Mouse (Mus musculus): ENCODE data around the gene Gm20696.
A peak's percentile ranks its signal among the peaks of the same experiment; 100 is the strongest.

Gene Gm20696

DNA sequence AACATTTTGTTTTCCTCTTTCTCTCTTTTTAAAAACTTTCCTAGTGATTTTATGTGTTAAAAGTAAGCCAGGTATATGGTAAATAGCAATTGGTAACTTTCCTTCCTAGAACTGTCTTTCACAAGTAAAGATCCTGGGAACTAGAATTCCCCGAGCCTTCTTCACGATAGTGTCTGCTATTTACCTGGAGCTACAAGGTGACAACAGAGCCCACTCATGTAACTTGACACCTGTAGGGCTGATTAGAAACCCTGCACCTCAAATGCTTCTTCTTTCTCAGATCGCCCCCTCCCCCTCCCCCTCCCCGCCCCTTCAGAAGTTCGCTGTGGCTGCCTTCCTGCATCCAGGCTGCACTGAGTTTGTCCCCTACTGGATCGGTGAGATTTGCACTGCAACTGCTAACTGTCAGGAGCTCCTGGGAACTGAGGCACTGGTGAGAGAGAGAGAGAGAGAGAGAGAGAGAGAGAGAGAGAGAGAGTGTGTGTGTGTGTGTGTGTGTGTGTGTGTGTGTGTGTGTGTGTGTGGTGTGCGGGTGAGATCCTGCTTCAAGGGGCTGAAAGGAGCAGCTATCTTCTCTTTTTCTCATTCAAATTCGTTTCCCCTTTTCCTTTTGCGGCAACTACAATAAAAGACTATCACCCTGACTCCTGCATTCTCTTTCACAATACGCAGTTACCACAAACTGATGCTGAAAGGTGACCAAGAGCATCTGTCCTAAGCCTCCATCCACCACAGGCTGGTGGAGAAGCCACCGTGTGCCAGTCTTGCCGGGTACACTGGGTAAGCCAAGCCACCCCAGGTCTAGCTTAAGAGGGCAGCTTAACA, 403.3 kb downstream of the Gm20696 start:
- DNase-seq (ENCODE audit: low spot score in 2 of 2) = no peak

- DNase-seq (ENCODE audit: low spot score in 2 of 2) = no peak
Observed at GRCm38 (mm10) chr6:99261737-99262130, 404.9 kb downstream of the Gm20696 start.

DNA sequence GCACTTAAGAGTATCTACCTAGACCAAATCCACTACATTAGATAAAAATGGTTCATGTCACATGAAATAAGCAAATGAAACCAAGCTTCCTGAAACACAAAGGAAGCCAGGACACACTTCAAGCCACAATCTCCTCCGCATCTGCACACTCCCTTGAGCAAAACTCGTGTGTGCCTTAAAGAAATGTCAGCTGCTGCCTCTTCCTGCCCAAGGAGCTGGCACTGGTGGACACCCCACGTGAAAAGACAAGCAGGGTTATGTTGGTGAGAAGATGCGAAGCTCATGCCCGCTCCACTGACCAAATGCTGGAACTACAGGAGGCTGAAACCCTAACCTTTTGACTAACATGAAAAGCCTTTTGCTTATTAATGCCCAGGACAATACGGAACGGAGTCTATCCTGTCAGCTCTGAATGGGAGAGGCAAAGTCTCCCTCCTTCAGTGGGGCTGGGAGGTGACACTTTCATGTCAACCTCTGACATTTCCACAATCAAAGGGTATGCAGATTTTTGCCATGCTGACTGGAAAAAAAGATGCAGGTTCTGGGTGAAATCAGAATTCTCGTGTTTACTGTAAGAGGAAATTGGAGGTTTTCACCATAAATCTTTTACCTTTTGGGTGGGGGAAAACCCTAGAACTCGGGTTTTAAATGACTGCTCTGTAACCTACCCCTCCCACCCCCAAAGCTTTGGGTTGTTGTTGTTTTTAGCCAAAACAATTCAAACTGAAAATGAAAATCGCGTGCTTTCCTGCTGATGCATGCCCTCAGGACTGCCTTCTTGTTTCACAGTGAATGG, 405.5 kb downstream of the Gm20696 start:
- DNase-seq (ENCODE audit: low spot score in 2 of 2) = no peak

GRCm38 (mm10) chr6:99258346-99258745, 408.3 kb downstream of the Gm20696 start:
- no peak for DNase-seq (ENCODE audit: low spot score in 2 of 2)

- DNase-seq (ENCODE audit: low spot score in 2 of 2) = no peak
Observed at GRCm38 (mm10) chr6:99257676-99258075, 408.9 kb downstream of the Gm20696 start.

GRCm38 (mm10) chr6:99253331-99253730, 413.3 kb downstream of the Gm20696 start:
- DNase-seq (ENCODE audit: low spot score in 2 of 2) = no peak

GRCm38 (mm10) chr6:99252816-99253215, 413.8 kb downstream of the Gm20696 start:
- DNase-seq (ENCODE audit: low spot score in 2 of 2) = no peak

GRCm38 (mm10) chr6:99251924-99252323, 414.7 kb downstream of the Gm20696 start:
- DNase-seq (ENCODE audit: low spot score in 2 of 2) = no peak

DNA sequence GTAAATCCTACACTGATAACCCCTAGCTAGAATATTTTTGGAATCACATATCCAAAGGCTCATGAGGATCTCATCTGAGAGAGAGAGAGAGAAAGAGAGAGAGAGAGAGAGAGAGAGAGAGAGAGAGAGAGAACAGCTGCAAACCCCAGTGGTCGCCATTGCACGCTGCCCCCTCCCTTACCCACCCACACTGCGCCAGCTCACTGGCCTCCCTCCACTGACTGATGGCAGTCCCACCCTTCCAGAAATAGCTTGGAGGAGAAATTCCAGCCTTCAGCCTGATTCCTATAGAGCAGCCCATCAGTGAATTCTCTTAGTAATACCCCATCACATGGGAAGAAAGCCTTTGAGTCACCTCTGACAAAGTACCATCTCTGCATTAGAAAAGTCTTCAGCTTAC, 415.4 kb downstream of the Gm20696 start:
- DNase-seq (ENCODE audit: low spot score in 2 of 2) = no peak

DNA sequence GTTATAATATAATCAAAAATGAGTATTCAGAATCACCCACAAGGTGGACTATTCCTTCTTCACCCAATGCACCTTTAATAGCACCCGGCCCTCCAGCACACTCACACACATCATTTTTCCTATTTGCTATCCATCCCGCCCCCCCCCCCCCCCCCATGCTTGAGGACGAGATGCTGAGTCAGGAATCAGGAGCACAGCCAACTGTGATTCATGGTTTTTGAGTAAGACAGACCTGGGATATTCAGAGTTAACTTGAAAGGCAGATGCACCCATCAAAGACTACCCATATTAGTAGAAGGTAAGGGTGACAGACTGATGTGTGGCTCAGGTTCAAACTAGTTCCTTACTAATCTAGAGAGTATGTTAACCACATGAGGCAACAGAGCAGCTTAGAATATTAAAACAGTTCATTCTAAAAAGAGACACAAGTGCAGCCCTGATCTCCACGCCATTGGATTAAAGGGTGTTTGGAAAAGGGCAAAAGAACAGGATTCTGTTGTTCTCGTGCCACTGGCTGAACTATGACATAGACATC, 417.0 kb downstream of the Gm20696 start:
- no peak for DNase-seq (ENCODE audit: low spot score in 2 of 2)

DNA sequence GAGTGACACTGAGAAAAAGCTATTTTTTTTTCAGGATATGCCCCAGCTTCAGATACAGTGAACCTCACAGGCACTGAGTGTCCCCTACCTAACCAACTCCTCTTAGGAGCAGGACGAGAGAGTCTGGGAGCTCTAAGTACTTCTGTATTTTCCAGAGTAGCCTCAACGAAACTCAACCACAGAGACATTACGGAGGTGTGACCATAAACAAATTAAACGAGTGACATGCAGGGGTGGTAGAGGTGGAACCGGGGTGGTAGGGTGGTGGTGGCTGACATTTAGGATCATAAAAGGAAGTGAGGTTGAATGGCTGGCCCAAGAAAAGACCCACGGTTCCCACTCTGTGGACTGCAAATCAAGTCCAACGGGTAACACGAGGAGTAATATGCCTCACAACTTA, 418.2 kb downstream of the Gm20696 start:
- DNase-seq (ENCODE audit: low spot score in 2 of 2) = no peak

GRCm38 (mm10) chr6:99241625-99242395, 424.8 kb downstream of the Gm20696 start:
- DNase-seq (ENCODE audit: low spot score in 2 of 2) = no peak

DNA sequence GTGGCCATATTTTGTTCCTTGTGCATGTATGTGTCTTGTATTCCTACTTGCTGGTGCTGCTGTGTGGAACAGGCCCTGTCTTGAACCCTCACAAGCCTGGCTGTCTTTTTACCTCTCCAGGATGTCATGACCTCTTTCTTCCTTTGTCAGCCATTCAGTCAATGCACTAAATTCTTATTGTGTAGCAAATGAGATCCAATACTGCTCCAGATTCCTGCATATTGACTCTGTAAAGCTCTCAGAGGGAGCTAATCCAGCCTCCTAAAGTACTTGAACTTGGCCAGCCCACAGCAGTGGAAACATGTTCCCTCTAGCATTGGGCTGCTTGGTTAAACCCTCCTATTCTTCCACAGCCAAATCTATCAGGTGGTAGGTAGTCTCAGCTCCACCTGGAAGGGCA, 425.8 kb downstream of the Gm20696 start:
- no peak for DNase-seq (ENCODE audit: low spot score in 2 of 2)

DNA sequence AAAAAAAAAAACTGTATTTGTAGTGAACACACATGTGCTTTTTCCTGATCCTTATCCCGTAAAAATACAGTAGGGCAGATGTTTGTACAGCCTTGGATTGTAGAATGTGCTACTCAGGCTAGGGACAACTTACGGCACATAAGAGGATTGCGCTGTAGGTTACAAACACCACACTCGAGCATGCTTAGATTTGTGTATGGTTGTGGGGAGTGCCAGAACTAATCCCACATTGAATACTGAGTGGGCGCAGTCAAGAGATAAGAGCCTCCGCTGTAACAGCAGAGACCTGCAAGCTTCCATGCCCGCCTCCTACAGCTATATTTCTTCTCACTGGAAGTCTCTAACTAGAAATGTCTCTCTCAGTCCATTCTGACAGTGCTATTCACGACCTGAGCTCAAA, 431.0 kb downstream of the Gm20696 start:
- DNase-seq (ENCODE audit: low spot score in 2 of 2) = peak; percentile 6 to 22

DNA sequence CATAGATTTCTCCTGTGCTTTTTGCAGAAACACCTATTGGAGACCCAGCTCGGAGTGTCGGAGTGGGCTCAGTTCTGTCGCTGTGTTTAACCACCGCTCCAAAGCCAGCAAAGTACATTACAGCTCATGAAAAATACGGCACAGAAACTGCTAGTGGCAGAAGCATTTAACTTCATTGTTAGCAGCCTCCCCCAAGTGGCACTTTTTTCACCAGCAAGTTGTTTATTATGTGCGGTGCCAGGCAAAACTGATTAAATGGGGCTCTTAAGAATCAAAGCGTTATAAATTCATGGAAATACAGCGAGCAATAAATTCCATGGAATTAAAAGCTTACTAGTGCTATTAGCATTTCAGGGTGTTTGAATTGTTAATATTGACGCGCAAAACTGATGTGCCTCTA, 433.2 kb downstream of the Gm20696 start:
- no peak for DNase-seq (ENCODE audit: low spot score in 2 of 2)

GRCm38 (mm10) chr6:99228336-99228870, 438.2 kb downstream of the Gm20696 start:
- no peak for DNase-seq (ENCODE audit: low spot score in 2 of 2)

- no peak for DNase-seq (ENCODE audit: low spot score in 2 of 2)
Observed at GRCm38 (mm10) chr6:99221147-99221546, 445.4 kb downstream of the Gm20696 start.

DNA sequence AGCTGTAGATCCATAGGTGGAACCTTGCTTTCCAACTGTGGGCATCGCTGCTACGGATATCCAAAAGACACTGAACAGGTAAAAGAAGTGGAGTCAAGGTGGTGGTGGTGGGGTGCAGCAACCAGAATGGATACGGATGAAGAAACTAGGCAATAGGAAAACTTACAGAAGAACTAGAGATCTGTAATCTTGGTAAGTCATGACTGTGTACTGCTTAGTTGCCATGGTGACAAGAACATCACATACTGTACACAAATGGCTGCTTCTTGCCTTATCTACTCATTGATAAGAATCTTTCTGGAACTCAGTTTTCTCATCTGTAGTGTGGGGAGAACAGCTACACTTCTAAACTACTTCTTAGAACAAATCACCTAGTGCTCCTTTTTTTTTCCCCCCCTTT, 446.1 kb downstream of the Gm20696 start:
- no peak for DNase-seq (ENCODE audit: low spot score in 2 of 2)

- DNase-seq (ENCODE audit: low spot score in 2 of 2) = no peak
Observed at GRCm38 (mm10) chr6:99217846-99218245, 448.8 kb downstream of the Gm20696 start.

- DNase-seq (ENCODE audit: low spot score in 2 of 2) = no peak
Observed at GRCm38 (mm10) chr6:99217155-99217554, 449.4 kb downstream of the Gm20696 start.

DNA sequence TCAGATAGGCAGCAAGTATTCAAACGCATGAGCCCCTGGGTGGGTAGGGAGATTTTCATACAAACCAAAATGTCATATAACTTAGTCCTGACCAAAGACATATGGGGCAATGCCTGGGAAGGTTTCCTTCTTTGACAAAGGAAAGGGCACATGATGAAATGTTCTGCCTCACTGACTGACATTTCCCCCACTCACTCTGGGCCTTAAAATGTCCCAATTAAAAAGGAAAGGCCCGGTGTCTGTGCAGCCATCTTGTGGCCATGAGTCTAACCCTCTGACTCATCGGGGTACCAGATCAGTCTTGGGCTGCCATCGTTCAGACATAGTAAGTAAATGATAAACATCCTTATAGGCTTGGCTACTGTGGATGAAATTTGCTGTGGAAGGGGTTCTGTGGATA, 454.1 kb downstream of the Gm20696 start:
- DNase-seq (ENCODE audit: low spot score in 2 of 2) = no peak
